Mouse (Mus musculus): Measurements from ENCODE around the gene Lca5l. TPM values are rescaled to one million over a fixed set of nuclear protein-coding genes. Genes with fewer than 3 reads are reported as not detected.

The Lca5l gene
- polyA plus RNA-seq, 1 experiment from 2014 or later, result 1.2 TPM

GRCm38 (mm10) chr16:96179156-96179555 is 12.9 kb downstream of the Lca5l start:
- no peak overlapping the region for H3K9ac ChIP-seq (ENCODE audit: low read length)
- no peak overlapping the region for H3K27ac ChIP-seq (ENCODE audit: low read length)
- peaks cover 3% of the 10 kb centered on the region; the same call in 1 of the 2 replicates for H3K4me1 ChIP-seq (ENCODE audit: control insufficient read depth, insufficient read depth, low read length)
- no peaks in the 10 kb centered on the region for H3K36me3 ChIP-seq (ENCODE audit: control insufficient read depth, insufficient read depth)
- H3K9me3 ChIP-seq (replicated peaks; ENCODE audit: control insufficient read depth, low read length), result peaks cover 8% of the 10 kb centered on the region
- no peak for ATAC-seq (replicated peaks; ENCODE audit: extremely low read depth, insufficient read depth, low FRiP score)
- H3K4me3 ChIP-seq (ENCODE audit: low read length), result no peak overlapping the region
- H3K4me2 ChIP-seq (ENCODE audit: low read depth, low read length), result no peak overlapping the region
- no peaks in the 10 kb centered on the region for H3K27me3 ChIP-seq (ENCODE audit: control insufficient read depth, insufficient read depth, low read length)

GRCm38 (mm10) chr16:96175399-96175798 is 16.7 kb downstream of the Lca5l start:
- ATAC-seq (replicated peaks; ENCODE audit: extremely low read depth, insufficient read depth, low FRiP score), result no peak; the same call in 1 of the 2 replicates
- Histone ChIP-seq H3K4me1 (ENCODE audit: control insufficient read depth, insufficient read depth, low read length) (peaks cover 3% of the 10 kb centered on the region; the same call in 1 of the 2 replicates), H3K36me3 (ENCODE audit: control insufficient read depth, insufficient read depth) (no peaks in the 10 kb centered on the region), H3K9me3 (replicated peaks; ENCODE audit: control insufficient read depth, low read length) (peaks cover 8% of the 10 kb centered on the region), H3K27ac (ENCODE audit: low read length) (no peak overlapping the region), H3K9ac (ENCODE audit: low read length) (no peak overlapping the region), H3K4me2 (ENCODE audit: low read depth, low read length) (no peak overlapping the region), H3K27me3 (ENCODE audit: control insufficient read depth, insufficient read depth, low read length) (no peaks in the 10 kb centered on the region), H3K4me3 (ENCODE audit: low read length) (no peak overlapping the region)
- WGBS, result 30% methylated on average over 2 of the region's 2 CpGs

GRCm38 (mm10) chr16:96173648-96174047 is 18.4 kb downstream of the Lca5l start:
- Histone ChIP-seq H3K4me2 (ENCODE audit: low read depth, low read length) (no peak overlapping the region), H3K4me1 (ENCODE audit: control insufficient read depth, insufficient read depth, low read length) (peaks cover 3% of the 10 kb centered on the region; the same call in 1 of the 2 replicates), H3K36me3 (ENCODE audit: control insufficient read depth, insufficient read depth) (no peaks in the 10 kb centered on the region), H3K4me3 (ENCODE audit: low read length) (no peak overlapping the region), H3K9ac (ENCODE audit: low read length) (no peak overlapping the region), H3K9me3 (replicated peaks; ENCODE audit: control insufficient read depth, low read length) (peaks cover 1% of the 10 kb centered on the region; the same call in 1 of the 2 replicates), H3K27me3 (ENCODE audit: control insufficient read depth, insufficient read depth, low read length) (no peaks in the 10 kb centered on the region), H3K27ac (ENCODE audit: low read length) (no peak overlapping the region)
- 66% methylated on average over 8 of the region's 8 CpGs for WGBS
- ATAC-seq (replicated peaks; ENCODE audit: extremely low read depth, insufficient read depth, low FRiP score), result no peak

- Histone ChIP-seq H3K27ac (ENCODE audit: low read length) (no peak overlapping the region), H3K9me3 (replicated peaks; ENCODE audit: control insufficient read depth, low read length) (no peaks in the 10 kb centered on the region), H3K4me3 (ENCODE audit: low read length) (no peak overlapping the region), H3K27me3 (ENCODE audit: control insufficient read depth, insufficient read depth, low read length) (no peaks in the 10 kb centered on the region), H3K4me2 (ENCODE audit: low read depth, low read length) (no peak overlapping the region), H3K36me3 (ENCODE audit: control insufficient read depth, insufficient read depth) (no peaks in the 10 kb centered on the region), H3K4me1 (ENCODE audit: control insufficient read depth, insufficient read depth, low read length) (0 out of 2 replicates have a peak, but pooled peaks cover 3% of the 10 kb centered on the region), H3K9ac (ENCODE audit: low read length) (no peak overlapping the region)
- 81% methylated on average over 4 of the region's 4 CpGs for WGBS
- no peak for ATAC-seq (replicated peaks; ENCODE audit: extremely low read depth, insufficient read depth, low FRiP score)
These were observed 23.2 kb downstream of the Lca5l start for GRCm38 (mm10) chr16:96168837-96169236.

- no peak overlapping the region for H3K9ac ChIP-seq (ENCODE audit: low read length)
- 61% methylated on average over 4 of the region's 4 CpGs for WGBS
- H3K4me1 ChIP-seq (ENCODE audit: control insufficient read depth, insufficient read depth, low read length), result 0 out of 2 replicates have a peak, but pooled peaks cover 3% of the 10 kb centered on the region
- H3K9me3 ChIP-seq (replicated peaks; ENCODE audit: control insufficient read depth, low read length), result no peaks in the 10 kb centered on the region
- ATAC-seq (replicated peaks; ENCODE audit: extremely low read depth, insufficient read depth, low FRiP score), result no peak
- H3K27me3 ChIP-seq (ENCODE audit: control insufficient read depth, insufficient read depth, low read length), result no peaks in the 10 kb centered on the region
- H3K4me3 ChIP-seq (ENCODE audit: low read length), result no peak overlapping the region
- H3K36me3 ChIP-seq (ENCODE audit: control insufficient read depth, insufficient read depth), result no peaks in the 10 kb centered on the region
- no peak overlapping the region for H3K27ac ChIP-seq (ENCODE audit: low read length)
- no peak overlapping the region for H3K4me2 ChIP-seq (ENCODE audit: low read depth, low read length)
These were observed 26.3 kb downstream of the Lca5l start for GRCm38 (mm10) chr16:96165723-96166264.

- Histone ChIP-seq H3K4me2 (ENCODE audit: low read depth, low read length) (no peak overlapping the region), H3K9ac (ENCODE audit: low read length) (no peak overlapping the region), H3K4me3 (ENCODE audit: low read length) (no peak overlapping the region), H3K4me1 (ENCODE audit: control insufficient read depth, insufficient read depth, low read length) (peaks cover 12% of the 10 kb centered on the region), H3K27ac (ENCODE audit: low read length) (no peak overlapping the region), H3K36me3 (ENCODE audit: control insufficient read depth, insufficient read depth) (no peaks in the 10 kb centered on the region), H3K9me3 (replicated peaks; ENCODE audit: control insufficient read depth, low read length) (no peaks in the 10 kb centered on the region), H3K27me3 (ENCODE audit: control insufficient read depth, insufficient read depth, low read length) (no peaks in the 10 kb centered on the region)
- 95% methylated on average over 4 of the region's 4 CpGs for WGBS
- no peak for ATAC-seq (replicated peaks; ENCODE audit: extremely low read depth, insufficient read depth, low FRiP score)
These were observed 30.7 kb downstream of the Lca5l start for GRCm38 (mm10) chr16:96161336-96161735.

- 74% methylated on average over 1 of the region's 1 CpGs for WGBS
- Histone ChIP-seq H3K4me1 (ENCODE audit: control insufficient read depth, insufficient read depth, low read length) (peaks cover 12% of the 10 kb centered on the region), H3K4me3 (ENCODE audit: low read length) (no peak overlapping the region), H3K9me3 (replicated peaks; ENCODE audit: control insufficient read depth, low read length) (no peaks in the 10 kb centered on the region), H3K36me3 (ENCODE audit: control insufficient read depth, insufficient read depth) (0 out of 2 replicates have a peak, but pooled peaks cover 3% of the 10 kb centered on the region), H3K9ac (ENCODE audit: low read length) (no peak overlapping the region), H3K27me3 (ENCODE audit: control insufficient read depth, insufficient read depth, low read length) (no peaks in the 10 kb centered on the region), H3K27ac (ENCODE audit: low read length) (no peak overlapping the region), H3K4me2 (ENCODE audit: low read depth, low read length) (no peak overlapping the region)
- ATAC-seq (replicated peaks; ENCODE audit: extremely low read depth, insufficient read depth, low FRiP score), result no peak
These were observed 31.1 kb downstream of the Lca5l start for GRCm38 (mm10) chr16:96160927-96161326.

GRCm38 (mm10) chr16:96159794-96160346 is 32.2 kb downstream of the Lca5l start:
- no peaks in the 10 kb centered on the region for H3K27me3 ChIP-seq (ENCODE audit: control insufficient read depth, insufficient read depth, low read length)
- ATAC-seq (replicated peaks; ENCODE audit: extremely low read depth, insufficient read depth, low FRiP score), result no peak
- 0 out of 2 replicates have a peak, but pooled peaks cover 6% of the 10 kb centered on the region for H3K36me3 ChIP-seq (ENCODE audit: control insufficient read depth, insufficient read depth)
- peak overlapping the region; percentile 49 for H3K4me3 ChIP-seq (ENCODE audit: low read length)
- peak overlapping the region; percentile 76 for H3K9ac ChIP-seq (ENCODE audit: low read length)
- peak overlapping the region; percentile 59 for H3K27ac ChIP-seq (ENCODE audit: low read length)
- no peaks in the 10 kb centered on the region for H3K9me3 ChIP-seq (replicated peaks; ENCODE audit: control insufficient read depth, low read length)
- peak overlapping the region; percentile 67 for H3K4me2 ChIP-seq (ENCODE audit: low read depth, low read length)
- 80% methylated on average over 20 of the region's 20 CpGs for WGBS
- peaks cover 10% of the 10 kb centered on the region for H3K4me1 ChIP-seq (ENCODE audit: control insufficient read depth, insufficient read depth, low read length)

GRCm38 (mm10) chr16:96159091-96159731 is 32.9 kb downstream of the Lca5l start:
- Histone ChIP-seq H3K9ac (ENCODE audit: low read length) (peak overlapping the region; percentile 76), H3K27me3 (ENCODE audit: control insufficient read depth, insufficient read depth, low read length) (no peaks in the 10 kb centered on the region), H3K36me3 (ENCODE audit: control insufficient read depth, insufficient read depth) (0 out of 2 replicates have a peak, but pooled peaks cover 6% of the 10 kb centered on the region), H3K4me1 (ENCODE audit: control insufficient read depth, insufficient read depth, low read length) (peaks cover 10% of the 10 kb centered on the region), H3K4me3 (ENCODE audit: low read length) (peak overlapping the region; percentile 49), H3K4me2 (ENCODE audit: low read depth, low read length) (peak overlapping the region; percentile 67), H3K27ac (ENCODE audit: low read length) (peak overlapping the region; percentile 59), H3K9me3 (replicated peaks; ENCODE audit: control insufficient read depth, low read length) (no peaks in the 10 kb centered on the region)
- peak; percentile 83 for ATAC-seq (replicated peaks; ENCODE audit: extremely low read depth, insufficient read depth, low FRiP score)
- WGBS, result under 1% methylated on average over 67 of the region's 67 CpGs

All from heart, embryonic 16.5 days (tissue).